Mouse (Mus musculus): ENCODE data around the gene Polr3a. TPM values are rescaled to one million over a fixed set of nuclear protein-coding genes. Genes with fewer than 3 reads are reported as not detected.
A peak's percentile ranks its signal among the peaks of the same experiment; 100 is the strongest.
"Not testable (repeated sequence)": the region's sequence is repeated elsewhere in the genome, so short reads cannot be mapped to it uniquely, and the experiment has no call there.

Gene Polr3a
- total RNA-seq, 2 experiments from 2014 or later = 6.8 to 8.4 TPM

- no peak for DNase-seq
Observed at GRCm38 (mm10) chr14:24493256-24493655, 6.4 kb upstream of the Polr3a start.

GRCm38 (mm10) chr14:24491266-24491981, 4.6 kb upstream of the Polr3a start:
- DNase-seq = no peak

- peak; percentile 91 for DNase-seq
Observed at GRCm38 (mm10) chr14:24490468-24491265, 3.8 kb upstream of the Polr3a start.

- DNase-seq = not testable (repeated sequence)
Observed at GRCm38 (mm10) chr14:24489772-24490171, 2.9 kb upstream of the Polr3a start.

GRCm38 (mm10) chr14:24486241-24486767, 554 bp downstream of the Polr3a start:
- DNase-seq = no peak

GRCm38 (mm10) chr14:24468806-24469205, 18.1 kb downstream of the Polr3a start:
- DNase-seq = no peak

GRCm38 (mm10) chr14:24458191-24458590, 28.7 kb downstream of the Polr3a start:
- no peak for DNase-seq

- not testable (repeated sequence) for DNase-seq
Observed at GRCm38 (mm10) chr14:24443529-24443928, 43.3 kb downstream of the Polr3a start.

Other genes starting within 250 kb of the Polr3a start
- 1 to 10 TPM; 6.7 to 7.0 TPM for gene Dlg5, start 241.1 kb downstream of the Polr3a start, total RNA-seq (2021)
- gene E330034G19Rik, start 193.8 kb downstream of the Polr3a start, total RNA-seq (2021) = not detected
- gene Rps24, start 67 bp upstream of the Polr3a start, total RNA-seq (2021) = 100 to 1,000 TPM; 622 to 647 TPM